In the genomic region with DNA sequence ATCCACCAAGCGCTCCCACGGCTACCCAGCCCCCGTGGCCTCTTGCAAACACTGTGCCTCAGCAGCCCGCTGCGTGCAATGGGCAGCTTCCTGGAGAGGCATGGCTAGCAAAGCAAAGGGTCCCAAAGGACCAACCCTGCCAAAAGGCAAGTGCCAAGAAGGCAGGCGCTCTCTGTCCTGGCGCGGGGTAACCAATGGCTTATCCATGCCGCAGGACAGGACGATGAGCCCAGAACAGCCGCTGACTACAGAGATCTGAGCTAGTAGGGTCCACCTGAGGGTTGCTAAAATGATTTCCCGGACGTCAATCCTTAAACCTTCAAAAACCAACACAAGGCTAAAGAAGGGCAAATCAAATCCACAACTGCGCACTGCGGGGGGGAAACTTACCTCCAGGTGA, we compare ENCODE assay signal across 8 mouse cellular contexts.
DNase-seq lines count a peak whose midpoint lies in the region; ATAC-seq and TF ChIP-seq lines count a peak whose summit lies in the region.

No protein-coding gene starts in this region.

- no peak for DNase-seq in kidney, postnatal 0 days (ENCODE audit: low spot score)
- no peak for DNase-seq in kidney, postnatal 25 days
- peak; percentile 23 to 38 for DNase-seq in cerebellum, postnatal 36 days
- DNase-seq in layer of hippocampus, adult 8-10 months (ENCODE audit: low spot score in 2 of 2), result no peak
- no peak for DNase-seq in ovary, postnatal 36 days (ENCODE audit: low spot score)
- no peak for DNase-seq in frontal cortex, postnatal 36 days (ENCODE audit: low spot score in 2 of 2)

- no peaks in the 10 kb centered on the region for H3K9me3 ChIP-seq in kidney, postnatal 0 days (replicated peaks; ENCODE audit: low read length)
- no peaks in the 10 kb centered on the region for H3K9me3 ChIP-seq in hindbrain, embryonic 13.5 days
- no peaks in the 10 kb centered on the region for H3K9me3 ChIP-seq in midbrain, embryonic 16.5 days (replicated peaks; ENCODE audit: control insufficient read depth, low read length, poor library complexity, severe bottlenecking)

- peak overlapping the region; percentile 63 for H3K9ac ChIP-seq in kidney, postnatal 0 days (ENCODE audit: low read depth, low read length)
- H3K9ac ChIP-seq in hindbrain, embryonic 13.5 days, result peak overlapping the region; percentile 93
- H3K9ac ChIP-seq in midbrain, embryonic 16.5 days (ENCODE audit: low read depth, low read length), result peak overlapping the region; percentile 89

- peaks cover 2% of the 10 kb centered on the region; the same call in 1 of the 2 replicates for H3K27me3 ChIP-seq in kidney, postnatal 0 days (ENCODE audit: insufficient read depth, low read length)
- 0 out of 2 replicates have a peak, but pooled peaks cover 3% of the 10 kb centered on the region for H3K27me3 ChIP-seq in hindbrain, embryonic 13.5 days
- peaks cover 15% of the 10 kb centered on the region for H3K27me3 ChIP-seq in midbrain, embryonic 16.5 days (ENCODE audit: control insufficient read depth, insufficient read depth, low read depth, low read length)

- H3K4me1 ChIP-seq in kidney, postnatal 0 days (replicated peaks; ENCODE audit: insufficient read depth, low read length), result peaks cover 7% of the 10 kb centered on the region; the same call in 1 of the 2 replicates
- peaks cover 44% of the 10 kb centered on the region for H3K4me1 ChIP-seq in hindbrain, embryonic 13.5 days (replicated peaks)
- peaks cover 5% of the 10 kb centered on the region; the same call in 1 of the 2 replicates for H3K4me1 ChIP-seq in midbrain, embryonic 16.5 days (ENCODE audit: control insufficient read depth, insufficient read depth, low read length)

- no peak for ATAC-seq in kidney, postnatal 0 days (replicated peaks; ENCODE audit: low FRiP score, low read depth)
- ATAC-seq in hindbrain, embryonic 13.5 days (ENCODE audit: low FRiP score), result 0 out of 2 replicates have a peak, but pooled peaks have one; percentile 37
- peak; percentile 54 for ATAC-seq in midbrain, embryonic 16.5 days

- no peak overlapping the region for H3K27ac ChIP-seq in kidney, postnatal 0 days
- H3K27ac ChIP-seq in hindbrain, embryonic 13.5 days, result peak overlapping the region; percentile 90
- no peak overlapping the region for H3K27ac ChIP-seq in midbrain, embryonic 16.5 days (ENCODE audit: low read length)

- H3K4me3 ChIP-seq in kidney, postnatal 0 days (replicated peaks; ENCODE audit: low read depth, low read length), result peak overlapping the region; percentile 59
- peak overlapping the region; percentile 78 for H3K4me3 ChIP-seq in hindbrain, embryonic 13.5 days
- peak overlapping the region; percentile 79 for H3K4me3 ChIP-seq in midbrain, embryonic 16.5 days (ENCODE audit: low read depth, low read length)

- TF ChIP-seq CTCF in kidney, postnatal 0 days (IDR thresholded peaks at IDR 0.05; ENCODE audit: low read depth), result no peak

- no peaks in the 10 kb centered on the region for H3K36me3 ChIP-seq in kidney, postnatal 0 days (ENCODE audit: insufficient read depth, low read length)
- H3K36me3 ChIP-seq in hindbrain, embryonic 13.5 days, result no peaks in the 10 kb centered on the region
- H3K36me3 ChIP-seq in midbrain, embryonic 16.5 days (ENCODE audit: control insufficient read depth, insufficient read depth, low read length), result no peaks in the 10 kb centered on the region

- H3K4me2 ChIP-seq in kidney, postnatal 0 days (ENCODE audit: low read length), result peak overlapping the region; percentile 92
- peak overlapping the region; percentile 72 for H3K4me2 ChIP-seq in hindbrain, embryonic 13.5 days
- H3K4me2 ChIP-seq in midbrain, embryonic 16.5 days (ENCODE audit: low read length), result peak overlapping the region; percentile 85

- 12% methylated on average over 15 of the region's 15 CpGs for WGBS in kidney, postnatal 0 days
- WGBS in hindbrain, embryonic 13.5 days, result 8% methylated on average over 15 of the region's 15 CpGs
- 6% methylated on average over 15 of the region's 15 CpGs for WGBS in midbrain, embryonic 16.5 days

Comparison
In these comparisons a context has a peak if more than half of its experiments do, and no peak if none do; other contexts are left out.
1. DNase-seq: peak in cerebellum, postnatal 36 days (2 of 2); none in kidney, postnatal 0 days (single experiment), kidney, postnatal 25 days (0 of 2), layer of hippocampus, adult 8-10 months (0 of 2), ovary, postnatal 36 days (single experiment) and frontal cortex, postnatal 36 days (0 of 2).
2. Peak in every context shown above with its lines, with median percentiles within 50 percentile points of each other: H3K4me2 ChIP-seq, H3K4me3 ChIP-seq and H3K9ac ChIP-seq.